Mouse (Mus musculus) cerebellum, adult 9-11 months (tissue): ENCODE measurements around the gene Ubc.

Source experiments
- DNase-seq: peaks from one replicate; pipeline ENCODE4 v3.0.0; 2022

Gene Ubc

GRCm38 (mm10) chr5:125341459-125342090 is 48.4 kb downstream of the Ubc start:
- DNase-seq: no peak

- peak; percentile 62 for DNase-seq
Observed at GRCm38 (mm10) chr5:125340547-125341262, 49.3 kb downstream of the Ubc start, which contains the start of gene Scarb1. TSS of gene Scarb1 (minus strand) at chr5:125341094.

GRCm38 (mm10) chr5:125339851-125340531 is 50.0 kb downstream of the Ubc start:
- no peak for DNase-seq

- no peak for DNase-seq
Observed at GRCm38 (mm10) chr5:125339108-125339751, 50.8 kb downstream of the Ubc start.

DNA sequence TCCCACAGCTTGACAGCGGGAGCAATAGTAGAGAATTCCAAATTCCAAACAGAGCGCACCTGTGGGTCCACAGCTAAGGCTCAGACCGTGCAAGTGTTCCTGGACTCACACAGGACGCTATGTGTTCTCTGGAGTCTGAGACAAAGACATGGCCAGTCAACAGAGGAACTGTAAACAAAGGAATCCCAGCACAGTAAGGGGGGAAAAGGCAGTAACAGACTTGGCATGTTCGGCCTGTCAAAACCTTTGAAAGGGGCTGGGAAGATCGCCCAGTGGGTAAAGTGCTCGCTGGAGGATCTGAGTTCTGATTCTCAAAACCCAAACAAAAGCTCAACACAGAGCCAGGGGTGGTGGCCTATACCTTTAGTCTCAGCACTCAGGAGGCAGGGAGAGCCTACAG is 52.5 kb downstream of the Ubc start:
- DNase-seq: no peak

DNA sequence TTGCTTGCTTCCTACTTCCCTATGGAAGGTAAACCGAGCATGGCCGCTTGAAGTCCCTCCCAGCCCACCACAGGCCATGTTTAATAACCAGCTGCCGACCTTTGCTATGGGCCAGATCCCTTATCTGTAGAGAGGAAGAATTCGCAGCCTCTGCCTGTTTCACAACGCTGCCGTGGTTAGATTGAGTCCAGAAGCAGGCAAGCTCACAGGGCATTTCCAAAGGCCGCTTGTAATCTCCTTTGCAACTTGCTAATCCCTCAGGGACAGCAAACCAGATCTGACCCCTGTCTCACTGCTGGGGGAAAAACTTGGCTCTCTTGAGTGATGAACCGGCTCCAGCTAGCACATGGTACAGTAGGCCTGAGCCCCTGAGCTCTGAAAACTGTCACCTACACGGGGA is 53.0 kb downstream of the Ubc start:
- no peak for DNase-seq
